ENCODE assay signal across 12 mouse cellular contexts in genomic region chr14:40885225-40885624, GRCm38 (mm10). TPM values are rescaled to one million over a fixed set of nuclear protein-coding genes. Genes with fewer than 3 reads are reported as not detected.
A peak's percentile ranks its signal among the peaks of the same experiment; 100 is the strongest.
DNase-seq lines count a peak whose midpoint lies in the region; ATAC-seq lines count a peak whose summit lies in the region.
"Had no signal": no experiment of that assay in that cellular context is flagged by ENCODE, and none has a peak within 500 bp of the region (broad histone marks: within the 10 kb centered on the region; RNA-seq: fewer than 3 reads in every experiment).

No protein-coding gene starts in this region.

- no peaks in the 10 kb centered on the region for H3K36me3 ChIP-seq in forebrain, embryonic 11.5 days (ENCODE audit: control insufficient read depth, insufficient read depth, low read length)
- H3K36me3 ChIP-seq in forebrain, embryonic 13.5 days (ENCODE audit: poor library complexity, severe bottlenecking), result no peaks in the 10 kb centered on the region
- H3K36me3 ChIP-seq in kidney, embryonic 16.5 days (ENCODE audit: insufficient read depth, low read length), result no peaks in the 10 kb centered on the region
- H3K36me3 ChIP-seq in embryonic facial prominence, embryonic 14.5 days (ENCODE audit: control insufficient read depth, insufficient read depth, low read length), result no peaks in the 10 kb centered on the region
- H3K36me3 ChIP-seq: neural tube, embryonic 13.5 days had no signal

- H3K4me3 ChIP-seq in forebrain, embryonic 11.5 days (ENCODE audit: low read depth, low read length), result no peak overlapping the region
- no peak overlapping the region for H3K4me3 ChIP-seq in forebrain, embryonic 13.5 days
- H3K4me3 ChIP-seq in kidney, embryonic 16.5 days (ENCODE audit: low read length), result no peak overlapping the region
- H3K4me3 ChIP-seq in embryonic facial prominence, embryonic 14.5 days (ENCODE audit: low read depth, low read length), result no peak overlapping the region
- H3K4me3 ChIP-seq: neural tube, embryonic 13.5 days had no signal

- no peak overlapping the region for H3K9ac ChIP-seq in forebrain, embryonic 11.5 days (ENCODE audit: low read length)
- H3K9ac ChIP-seq in forebrain, embryonic 13.5 days, result no peak overlapping the region
- H3K9ac ChIP-seq in kidney, embryonic 16.5 days (replicated peaks; ENCODE audit: low read length), result no peak overlapping the region
- no peak overlapping the region for H3K9ac ChIP-seq in embryonic facial prominence, embryonic 14.5 days (ENCODE audit: low read depth, low read length)
- H3K9ac ChIP-seq: neural tube, embryonic 13.5 days had no signal

- WGBS in forebrain, embryonic 11.5 days, result 47% methylated on average over 4 of the region's 4 CpGs
- 40% methylated on average over 4 of the region's 4 CpGs for WGBS in forebrain, embryonic 13.5 days
- WGBS in kidney, embryonic 16.5 days, result 21% methylated on average over 4 of the region's 4 CpGs
- WGBS in embryonic facial prominence, embryonic 14.5 days, result 12% methylated on average over 4 of the region's 4 CpGs

- H3K27ac ChIP-seq in forebrain, embryonic 11.5 days (ENCODE audit: low read depth, low read length), result no peak overlapping the region
- no peak overlapping the region for H3K27ac ChIP-seq in forebrain, embryonic 13.5 days
- H3K27ac ChIP-seq in kidney, embryonic 16.5 days (ENCODE audit: low read length), result no peak overlapping the region
- H3K27ac ChIP-seq in embryonic facial prominence, embryonic 14.5 days (replicated peaks; ENCODE audit: low read depth, low read length), result no peak overlapping the region
- H3K27ac ChIP-seq: macrophage; neural tube, embryonic 13.5 days had no signal

- H3K9me3 ChIP-seq in forebrain, embryonic 11.5 days (ENCODE audit: control insufficient read depth, low read length), result no peaks in the 10 kb centered on the region
- H3K9me3 ChIP-seq in forebrain, embryonic 13.5 days (replicated peaks), result no peaks in the 10 kb centered on the region
- no peaks in the 10 kb centered on the region for H3K9me3 ChIP-seq in kidney, embryonic 16.5 days (ENCODE audit: low read length)
- no peaks in the 10 kb centered on the region for H3K9me3 ChIP-seq in embryonic facial prominence, embryonic 14.5 days (ENCODE audit: control insufficient read depth, low read length)
- H3K9me3 ChIP-seq: neural tube, embryonic 13.5 days had no signal

- H3K4me2 ChIP-seq in forebrain, embryonic 11.5 days (ENCODE audit: low read depth, low read length, severe bottlenecking), result no peak overlapping the region
- H3K4me2 ChIP-seq in forebrain, embryonic 13.5 days, result no peak overlapping the region
- no peak overlapping the region for H3K4me2 ChIP-seq in kidney, embryonic 16.5 days (replicated peaks; ENCODE audit: low read depth, low read length)
- H3K4me2 ChIP-seq in embryonic facial prominence, embryonic 14.5 days (ENCODE audit: low read depth, low read length), result no peak overlapping the region
- H3K4me2 ChIP-seq: neural tube, embryonic 13.5 days had no signal

- DNase-seq in forebrain, embryonic 11.5 days (ENCODE audit: low spot score), result no peak
- DNase-seq in kidney, adult 18-20 months, result no peak
- peak; percentile 48 for DNase-seq in embryonic facial prominence, embryonic 14.5 days (ENCODE audit: low spot score)
- peak; percentile 59 for DNase-seq in lung, postnatal 36 days
- DNase-seq in thymus, postnatal 25 days, result no peak
- no peak for DNase-seq in thymus, adult 18-20 months
- DNase-seq: cerebellum, adult 9-10 months had no signal

- no peaks in the 10 kb centered on the region for H3K4me1 ChIP-seq in forebrain, embryonic 11.5 days (replicated peaks; ENCODE audit: control insufficient read depth, insufficient read depth, low read length)
- no peaks in the 10 kb centered on the region for H3K4me1 ChIP-seq in forebrain, embryonic 13.5 days
- H3K4me1 ChIP-seq in kidney, embryonic 16.5 days (ENCODE audit: insufficient read depth, low read length), result peaks cover 7% of the 10 kb centered on the region; the same call in 1 of the 2 replicates
- 0 out of 2 replicates have a peak, but pooled peaks cover 4% of the 10 kb centered on the region for H3K4me1 ChIP-seq in embryonic facial prominence, embryonic 14.5 days (ENCODE audit: control insufficient read depth, insufficient read depth, low read length)
- H3K4me1 ChIP-seq: neural tube, embryonic 13.5 days had no signal

- H3K27me3 ChIP-seq in forebrain, embryonic 11.5 days (ENCODE audit: control insufficient read depth, insufficient read depth, low read length), result no peaks in the 10 kb centered on the region
- H3K27me3 ChIP-seq in forebrain, embryonic 13.5 days, result no peaks in the 10 kb centered on the region
- no peaks in the 10 kb centered on the region for H3K27me3 ChIP-seq in kidney, embryonic 16.5 days (ENCODE audit: insufficient read depth, low read length)
- H3K27me3 ChIP-seq in embryonic facial prominence, embryonic 14.5 days (replicated peaks; ENCODE audit: control insufficient read depth, insufficient read depth, low read length), result no peaks in the 10 kb centered on the region
- H3K27me3 ChIP-seq: neural tube, embryonic 13.5 days had no signal

- ATAC-seq in forebrain, embryonic 11.5 days (replicated peaks; ENCODE audit: low FRiP score), result 0 out of 2 replicates have a peak, but pooled peaks have one; percentile 24
- no peak for ATAC-seq in forebrain, embryonic 13.5 days
- peak; percentile 71; the same call in 1 of the 2 replicates for ATAC-seq in kidney, embryonic 16.5 days (ENCODE audit: low FRiP score, low TSS enrichment)
- peak; percentile 62; the same call in 1 of the 2 replicates for ATAC-seq in embryonic facial prominence, embryonic 14.5 days (ENCODE audit: low read depth)
- ATAC-seq: activated CD4-positive, CD25-positive, alpha-beta regulatory T cell, adult 4 months had no signal

RNA-seq across cellular contexts. Expression of gene Sh2d4b, which starts 7.8 kb away (rescaled TPM):
- 0.96 and 1.4 TPM in 2 replicates for polyA plus RNA-seq in forebrain, embryonic 11.5 days (2014; fragmentation: Nextera tagmentation; extraction: Ambion mirVana)
- polyA plus RNA-seq in forebrain, embryonic 13.5 days (2015; fragmentation: Nextera tagmentation; extraction: Ambion mirVana), result 2.3 and 2.4 TPM in 2 replicates
- polyA plus RNA-seq in kidney, embryonic 16.5 days (2015; fragmentation: Nextera tagmentation; extraction: Ambion mirVana), result 0.81 and 0.99 TPM in 2 replicates
- 1.8 and 1.9 TPM in 2 replicates for polyA plus RNA-seq in embryonic facial prominence, embryonic 14.5 days (2014; fragmentation: Nextera tagmentation; extraction: Ambion mirVana)
- polyA plus RNA-seq: activated CD4-positive, CD25-positive, alpha-beta regulatory T cell, adult 4 months had no signal

Comparison
In these comparisons a context has a peak if more than half of its experiments do, and no peak if none do; other contexts are left out.
1. DNase-seq: peak in embryonic facial prominence, embryonic 14.5 days (single experiment) and lung, postnatal 36 days (single experiment); none in forebrain, embryonic 11.5 days (single experiment), kidney, adult 18-20 months (single experiment), thymus, postnatal 25 days (single experiment) and thymus, adult 18-20 months (0 of 2).